Mouse (Mus musculus): ENCODE measurements around the gene Ceacam20.
A peak's percentile ranks its signal among the peaks of the same experiment; 100 is the strongest.
"Not testable (repeated sequence)": the region's sequence is repeated elsewhere in the genome, so short reads cannot be mapped to it uniquely, and the experiment has no call there.

Gene Ceacam20

GRCm38 (mm10) chr7:19948956-19949355 lies 16.3 kb upstream of the Ceacam20 start:
- DNase-seq (ENCODE audit: low spot score), result no peak

- DNase-seq (ENCODE audit: low spot score), result no peak
These were observed 15.2 kb upstream of the Ceacam20 start for GRCm38 (mm10) chr7:19949996-19950395.

GRCm38 (mm10) chr7:19950589-19950988 lies 14.6 kb upstream of the Ceacam20 start, which contains the start of gene Igsf23:
Igsf23 (minus strand) TSS chr7:19950756.
- DNase-seq (ENCODE audit: low spot score), result no peak

- no peak for DNase-seq (ENCODE audit: low spot score)
These were observed 12.8 kb upstream of the Ceacam20 start for GRCm38 (mm10) chr7:19952320-19952986.

GRCm38 (mm10) chr7:19953054-19953453 lies 12.2 kb upstream of the Ceacam20 start:
- DNase-seq (ENCODE audit: low spot score), result no peak

- no peak for DNase-seq (ENCODE audit: low spot score)
These were observed 9.4 kb upstream of the Ceacam20 start for GRCm38 (mm10) chr7:19955861-19956260.

GRCm38 (mm10) chr7:19956341-19956781 lies 8.9 kb upstream of the Ceacam20 start:
- DNase-seq (ENCODE audit: low spot score), result peak; percentile 83

GRCm38 (mm10) chr7:19962423-19962822 lies 2.8 kb upstream of the Ceacam20 start:
- DNase-seq (ENCODE audit: low spot score), result no peak

- no peak for DNase-seq (ENCODE audit: low spot score)
These were observed 3.9 kb downstream of the Ceacam20 start for GRCm38 (mm10) chr7:19969106-19969505.

GRCm38 (mm10) chr7:19969541-19970090 lies 4.4 kb downstream of the Ceacam20 start:
- DNase-seq (ENCODE audit: low spot score), result no peak

GRCm38 (mm10) chr7:19970196-19970595 lies 5.0 kb downstream of the Ceacam20 start:
- no peak for DNase-seq (ENCODE audit: low spot score)

GRCm38 (mm10) chr7:19971516-19971915 lies 6.3 kb downstream of the Ceacam20 start:
- DNase-seq (ENCODE audit: low spot score), result no peak

- DNase-seq (ENCODE audit: low spot score), result not testable (repeated sequence)
These were observed 26.0 kb downstream of the Ceacam20 start, which contains the start of gene Nlrp9b for GRCm38 (mm10) chr7:19991165-19991564. Nlrp9b (plus strand) TSS chr7:19991465.

- not testable (repeated sequence) for DNase-seq (ENCODE audit: low spot score)
These were observed 31.5 kb downstream of the Ceacam20 start for GRCm38 (mm10) chr7:19996721-19997120.

- DNase-seq (ENCODE audit: low spot score), result no peak
These were observed 44.8 kb downstream of the Ceacam20 start for GRCm38 (mm10) chr7:20009987-20010386.

All from ovary, postnatal 10 days (tissue).